Mouse (Mus musculus) gonadal fat pad, adult 2 months (tissue): ENCODE measurements around the gene Psmb9. TPM values are rescaled to one million over a fixed set of nuclear protein-coding genes. Genes with fewer than 3 reads are reported as not detected.
"Not testable (repeated sequence)": the region's sequence is repeated elsewhere in the genome, so short reads cannot be mapped to it uniquely, and the experiment has no call there.

Experiments used
- DNase-seq: peaks from one replicate; pipeline ENCODE4 v3.0.0-alpha.2; 2012; ENCODE audit warnings: low read depth
- polyA plus RNA-seq: library from polyadenylated mRNA; depleted of rRNA; stranded (reverse); fragments of >200 nt; gene quantifications from 2 replicates; pipeline ENCODE4 v1.2.3, GENCODE M21; 2012

Psmb9 gene
- polyA plus RNA-seq, 1 experiment = 32.8 TPM

- no peak for DNase-seq
These were observed 3.9 kb downstream of the Psmb9 start for GRCm38 (mm10) chr17:34183564-34184219.

- DNase-seq = no peak
These were observed 7.4 kb downstream of the Psmb9 start for GRCm38 (mm10) chr17:34179913-34180859.

GRCm38 (mm10) chr17:34179019-34179418 is 8.5 kb downstream of the Psmb9 start:
- no peak for DNase-seq

GRCm38 (mm10) chr17:34177179-34177578 is 10.4 kb downstream of the Psmb9 start:
- DNase-seq = no peak

- no peak for DNase-seq
These were observed 13.5 kb downstream of the Psmb9 start for GRCm38 (mm10) chr17:34174075-34174474.

- DNase-seq = no peak
These were observed 15.0 kb downstream of the Psmb9 start for GRCm38 (mm10) chr17:34172528-34172927.

- no peak for DNase-seq
These were observed 16.6 kb downstream of the Psmb9 start for GRCm38 (mm10) chr17:34170877-34171498.

- no peak for DNase-seq
These were observed 17.1 kb downstream of the Psmb9 start for GRCm38 (mm10) chr17:34170487-34170876.

- DNase-seq = no peak
These were observed 18.3 kb downstream of the Psmb9 start for GRCm38 (mm10) chr17:34169279-34169678.

GRCm38 (mm10) chr17:34165033-34165730 is 22.4 kb downstream of the Psmb9 start:
- DNase-seq = no peak

GRCm38 (mm10) chr17:34164202-34164895 is 23.2 kb downstream of the Psmb9 start:
- DNase-seq = no peak

- DNase-seq = no peak
These were observed 32.0 kb downstream of the Psmb9 start for GRCm38 (mm10) chr17:34155534-34155933.

GRCm38 (mm10) chr17:34152923-34153322 is 34.6 kb downstream of the Psmb9 start, which contains the start of gene H2-DMb1:
Gene H2-DMb1 (plus strand): TSS chr17:34153072.
- no peak for DNase-seq

- DNase-seq = no peak
These were observed 42.6 kb downstream of the Psmb9 start for GRCm38 (mm10) chr17:34144960-34145371.

- not testable (repeated sequence) for DNase-seq
These were observed 43.3 kb downstream of the Psmb9 start for GRCm38 (mm10) chr17:34144221-34144620.

GRCm38 (mm10) chr17:34143461-34143860 is 44.1 kb downstream of the Psmb9 start:
- DNase-seq = no peak

GRCm38 (mm10) chr17:34143033-34143432 is 44.5 kb downstream of the Psmb9 start, which contains the start of gene H2-DMb2:
Gene H2-DMb2 (plus strand): TSS chr17:34143307.
- no peak for DNase-seq

GRCm38 (mm10) chr17:34142456-34143010 is 45.0 kb downstream of the Psmb9 start:
- DNase-seq = no peak

- no peak for DNase-seq
These were observed 46.1 kb downstream of the Psmb9 start for GRCm38 (mm10) chr17:34141448-34141847.

- no peak for DNase-seq
These were observed 47.3 kb downstream of the Psmb9 start for GRCm38 (mm10) chr17:34140240-34140639.

GRCm38 (mm10) chr17:34139416-34139815 is 48.1 kb downstream of the Psmb9 start:
- DNase-seq = no peak
